Mouse (Mus musculus) adrenal gland, adult 2 months (tissue): Measurements from ENCODE around the gene Casc3. TPM values are rescaled to one million over a fixed set of nuclear protein-coding genes. Genes with fewer than 3 reads are reported as not detected.
A peak's percentile ranks its signal among the peaks of the same experiment; 100 is the strongest.

Source experiments
- DNase-seq: peaks from one replicate; pipeline ENCODE4 v3.0.0; 2021
- polyA plus RNA-seq: library from polyadenylated mRNA; depleted of rRNA; stranded (reverse); fragments of >200 nt; gene quantifications from 2 replicates; pipeline ENCODE4 v1.2.3, GENCODE M21; 2012
- total RNA-seq, 2 experiments: library from RNA; stranded (reverse); gene quantifications; 2 replicates each; pipeline ENCODE4 v1.2.3; 2021

Gene Casc3
- total and polyA plus RNA-seq, 3 experiments = 30.0 to 32.3 (median 30.2) TPM

DNA sequence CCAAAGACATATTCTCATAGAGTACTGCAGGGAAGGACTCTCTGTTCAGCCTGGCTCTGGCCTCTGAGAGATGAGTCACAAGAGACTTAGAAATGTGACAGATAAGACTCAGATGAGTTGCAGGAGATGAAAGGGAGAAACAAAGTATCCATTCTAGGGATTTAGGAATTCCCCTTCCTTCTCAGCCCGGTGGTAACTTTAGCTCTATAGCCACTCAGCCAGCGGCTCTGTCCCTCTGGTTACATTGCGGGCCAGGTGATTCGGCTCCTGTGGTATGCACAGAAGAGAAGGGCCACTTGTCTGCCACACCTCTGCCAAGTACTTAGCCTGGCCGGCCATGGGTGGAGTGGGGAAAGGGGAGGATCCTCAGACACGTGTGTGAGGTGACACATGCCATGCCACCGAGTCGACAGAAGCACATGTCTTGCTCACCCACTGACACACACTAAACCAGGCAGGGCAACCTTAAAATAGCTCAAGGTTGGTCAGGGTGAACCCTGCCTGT, 32.0 kb upstream of the Casc3 start:
- DNase-seq = peak; percentile 92

DNA sequence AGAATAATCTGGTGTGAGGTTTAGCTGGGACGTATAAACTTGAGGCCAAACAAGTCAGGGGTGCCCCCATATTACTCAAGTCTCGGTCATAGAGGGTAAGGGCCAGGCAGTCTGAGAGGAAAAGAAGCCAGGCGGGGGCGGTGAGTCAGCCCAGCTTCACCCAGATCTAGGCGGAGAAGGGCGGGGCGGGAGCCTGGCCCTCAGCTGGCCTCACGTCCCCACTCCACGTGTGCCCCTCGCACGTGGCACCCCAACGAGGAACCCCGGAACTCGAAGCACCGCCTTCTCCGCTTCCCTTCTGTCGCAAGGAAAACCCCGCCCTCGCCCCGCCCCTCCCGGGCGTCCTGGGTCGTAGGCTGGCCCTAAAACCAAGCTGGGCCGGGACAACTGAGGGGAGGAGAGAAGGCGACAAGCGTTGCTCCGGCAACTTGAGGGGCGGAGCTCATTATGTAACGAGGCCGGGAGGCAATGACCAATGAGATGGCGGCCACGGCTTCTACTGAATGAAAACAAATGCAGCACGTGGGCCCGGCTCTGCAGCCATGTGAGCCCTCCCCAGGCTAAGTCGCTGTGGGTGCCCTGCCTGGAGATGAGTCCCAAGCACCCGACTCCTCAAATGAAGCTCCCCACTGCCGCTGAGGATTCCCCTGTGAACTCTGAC, 30.9 kb upstream of the Casc3 start:
- DNase-seq = peak; percentile 100

DNA sequence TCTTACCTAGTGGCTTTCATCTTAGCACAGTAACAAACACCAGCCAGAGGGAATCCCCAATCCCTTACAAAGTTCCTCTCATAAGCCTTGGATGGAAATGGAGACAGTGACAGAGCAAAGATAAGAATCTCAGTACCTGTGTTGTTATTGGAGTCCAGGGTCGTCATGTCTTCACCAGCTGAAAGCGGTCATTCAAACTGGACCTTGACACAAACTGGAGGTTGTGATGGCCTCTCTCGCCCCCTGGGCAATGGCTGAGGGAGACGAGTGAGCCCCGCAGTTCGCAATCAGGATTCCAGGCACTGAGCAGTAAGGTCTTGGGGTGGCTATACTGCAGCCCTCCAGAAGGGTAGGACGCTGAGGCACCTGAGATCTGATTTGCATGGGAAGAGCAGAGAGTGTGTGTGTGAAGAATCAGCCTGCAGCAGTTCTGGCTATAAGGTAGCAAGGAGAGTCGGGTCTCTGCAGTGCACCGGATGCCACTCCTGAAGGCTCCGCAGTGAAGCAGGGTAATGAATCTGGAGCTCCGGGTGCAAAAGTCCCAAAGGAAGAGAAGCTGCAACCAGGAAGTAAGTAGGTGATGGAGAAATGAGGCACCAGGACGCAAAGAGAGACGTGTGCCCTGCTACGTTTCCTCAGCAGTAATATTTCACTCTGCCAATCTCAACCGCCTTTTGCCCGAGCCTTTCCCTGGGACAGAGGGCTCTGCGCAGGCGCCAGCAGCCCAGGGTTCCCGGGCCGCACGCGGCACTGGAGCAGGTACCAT, 29.9 kb upstream of the Casc3 start, which contains the start of gene Nr1d1:
Gene Nr1d1 (minus strand): TSS at position 752 of the 766 bp plus-strand sequence.
- DNase-seq = no peak

DNA sequence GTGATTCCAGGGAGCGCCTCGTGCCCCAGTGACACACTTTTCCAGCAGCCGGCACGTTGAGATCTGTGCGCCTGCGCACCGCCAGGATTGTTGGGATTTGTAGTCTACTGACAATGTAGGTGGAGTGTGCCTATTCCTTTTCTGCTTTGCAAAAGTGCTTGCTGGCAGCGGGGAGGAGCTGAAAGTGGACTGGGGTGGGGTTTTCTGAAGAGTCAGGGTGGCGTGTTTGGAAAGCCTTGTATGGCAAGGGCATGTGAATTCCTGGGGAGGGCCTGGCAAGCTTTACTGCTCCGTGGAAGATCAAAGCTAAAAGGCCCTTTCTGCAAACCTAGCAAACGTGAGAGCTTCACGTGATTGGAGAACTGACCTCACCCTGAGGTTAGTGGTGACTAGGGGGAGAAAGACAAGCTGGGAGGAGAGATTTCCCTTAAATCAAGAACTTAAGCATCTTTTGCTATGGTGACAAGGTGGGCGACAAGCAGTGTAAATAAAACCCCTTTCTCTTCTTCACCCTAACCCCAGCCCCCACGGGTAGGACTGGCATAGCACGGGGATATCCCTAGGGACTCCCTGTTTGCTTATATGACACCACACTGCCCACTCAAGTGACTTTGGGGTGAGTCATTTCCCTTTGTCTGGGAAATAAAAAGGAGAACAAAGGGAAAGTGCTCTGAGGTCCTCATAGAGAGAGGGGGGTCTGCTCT, 29.2 kb upstream of the Casc3 start:
- peak; percentile 100 for DNase-seq

DNA sequence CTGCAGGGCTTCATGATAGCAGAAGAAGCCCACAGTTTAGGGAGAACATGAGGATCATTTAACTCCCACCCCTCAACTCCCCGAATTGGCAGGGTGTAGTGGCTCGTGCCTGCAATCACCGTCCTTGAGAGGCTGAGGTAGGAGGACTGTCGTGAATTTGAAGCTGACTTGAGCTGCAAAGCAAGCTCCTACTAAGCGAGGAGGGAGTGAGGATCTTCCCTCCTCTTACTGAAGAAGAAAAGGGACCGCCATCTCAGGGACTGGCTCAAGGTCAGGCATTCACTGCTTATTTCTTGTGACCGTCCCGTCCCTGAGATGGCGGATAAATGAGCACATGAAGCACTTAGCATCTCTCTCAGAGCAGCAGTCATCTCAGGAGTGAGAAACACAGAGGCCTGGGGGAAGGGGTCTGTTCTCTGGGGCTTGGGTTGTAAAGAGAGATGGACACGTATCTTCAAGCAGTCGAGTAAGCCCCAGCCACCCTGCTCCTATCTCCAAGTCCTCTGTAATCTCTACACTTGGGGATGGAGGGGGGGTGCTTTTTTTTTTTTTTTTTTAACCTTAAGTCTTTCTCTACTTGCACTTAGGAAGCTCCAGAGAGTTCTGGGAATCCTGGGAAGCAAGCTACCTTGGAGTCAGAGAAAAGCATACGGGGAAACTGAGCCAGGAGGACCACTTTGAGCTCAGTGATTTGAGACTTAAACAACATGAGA, 28.5 kb upstream of the Casc3 start:
- DNase-seq = no peak

DNA sequence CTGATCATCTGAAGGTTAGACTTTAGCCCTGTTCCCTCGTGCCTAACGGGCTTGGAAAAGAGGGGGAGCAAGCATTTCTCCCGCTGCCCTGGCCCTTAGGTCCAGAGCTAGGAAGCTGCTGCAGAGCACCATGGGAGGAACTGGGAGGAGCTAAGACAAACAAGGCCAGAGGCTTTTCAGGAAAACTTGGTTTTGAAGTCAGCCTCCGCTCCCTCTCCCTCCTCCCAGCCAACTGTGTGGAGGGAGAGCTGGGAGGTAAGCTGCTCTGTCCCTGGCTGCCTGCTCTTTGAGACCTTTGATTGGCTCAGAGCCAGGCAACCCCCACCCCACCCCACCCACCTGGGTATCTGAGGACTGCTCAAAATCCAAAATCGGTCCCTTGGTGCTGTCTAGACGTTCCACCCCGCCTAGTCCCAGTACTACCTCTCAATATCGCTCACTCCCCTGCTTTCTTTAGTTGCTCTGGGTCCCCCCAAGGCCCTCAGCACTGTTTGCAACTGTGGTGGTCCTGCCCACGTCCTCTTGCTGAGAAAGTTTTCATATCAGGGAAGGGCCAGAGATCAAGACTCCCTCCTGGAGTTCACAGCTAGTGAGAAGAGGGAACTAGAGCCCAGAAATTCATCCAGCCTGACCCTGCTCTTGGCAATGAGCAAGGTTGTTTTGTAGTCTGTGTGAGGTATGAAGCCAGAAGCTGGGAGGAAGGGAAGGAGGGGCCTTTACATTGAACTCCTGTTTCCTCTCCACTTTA, 27.7 kb upstream of the Casc3 start:
- peak; percentile 90 for DNase-seq

DNA sequence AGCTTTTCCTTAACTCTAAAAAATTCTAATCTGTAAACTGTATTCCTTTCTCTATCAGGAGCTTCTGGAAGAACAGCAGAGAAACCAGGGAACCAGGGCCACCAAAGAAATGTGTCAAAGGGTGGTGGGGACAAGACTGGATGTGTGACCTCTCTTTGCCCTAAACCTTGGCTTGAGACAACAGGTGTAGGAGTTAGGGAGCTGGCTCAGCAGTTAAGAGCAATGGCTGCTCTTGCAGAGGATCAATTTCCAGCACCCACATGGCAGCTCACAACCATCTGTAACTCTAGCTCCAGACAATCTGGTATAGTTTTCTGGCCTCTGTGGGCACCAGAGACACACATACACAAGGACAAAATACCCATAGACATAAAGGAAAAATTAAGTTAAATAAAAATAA, 26.8 kb upstream of the Casc3 start:
- DNase-seq = no peak

DNA sequence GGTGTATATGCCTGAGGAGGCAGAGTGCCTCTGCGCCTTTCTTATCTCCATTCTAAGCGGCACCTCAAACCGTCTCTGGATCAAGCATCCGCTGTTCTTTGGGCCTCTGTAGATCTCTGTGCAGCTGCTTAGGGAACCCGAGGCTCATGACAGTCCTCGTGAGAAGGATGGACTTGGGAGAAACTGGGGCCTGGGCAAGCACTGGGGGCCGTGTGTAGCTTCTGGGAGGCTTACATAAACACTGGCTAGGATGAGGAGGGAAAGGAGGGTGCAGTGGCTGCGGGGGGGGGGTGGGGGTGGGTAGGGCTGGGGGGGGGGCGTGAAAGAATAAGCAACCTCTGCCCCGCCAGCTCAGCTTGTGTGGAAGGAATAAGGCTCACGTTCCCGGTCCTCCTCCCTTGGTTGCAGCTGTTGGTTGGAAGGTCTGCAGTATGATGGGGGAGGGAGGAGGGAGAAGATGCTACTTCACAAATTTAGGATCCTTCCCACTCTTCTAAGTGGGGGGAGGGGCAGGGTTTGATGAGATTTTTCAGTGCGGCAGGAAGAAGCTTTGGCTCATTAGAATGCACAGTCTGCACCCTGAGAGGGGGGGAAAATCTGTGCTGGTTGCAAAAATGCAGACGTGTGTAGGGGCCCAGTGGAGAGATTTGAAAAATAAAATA, 22.7 kb upstream of the Casc3 start:
- no peak for DNase-seq

DNA sequence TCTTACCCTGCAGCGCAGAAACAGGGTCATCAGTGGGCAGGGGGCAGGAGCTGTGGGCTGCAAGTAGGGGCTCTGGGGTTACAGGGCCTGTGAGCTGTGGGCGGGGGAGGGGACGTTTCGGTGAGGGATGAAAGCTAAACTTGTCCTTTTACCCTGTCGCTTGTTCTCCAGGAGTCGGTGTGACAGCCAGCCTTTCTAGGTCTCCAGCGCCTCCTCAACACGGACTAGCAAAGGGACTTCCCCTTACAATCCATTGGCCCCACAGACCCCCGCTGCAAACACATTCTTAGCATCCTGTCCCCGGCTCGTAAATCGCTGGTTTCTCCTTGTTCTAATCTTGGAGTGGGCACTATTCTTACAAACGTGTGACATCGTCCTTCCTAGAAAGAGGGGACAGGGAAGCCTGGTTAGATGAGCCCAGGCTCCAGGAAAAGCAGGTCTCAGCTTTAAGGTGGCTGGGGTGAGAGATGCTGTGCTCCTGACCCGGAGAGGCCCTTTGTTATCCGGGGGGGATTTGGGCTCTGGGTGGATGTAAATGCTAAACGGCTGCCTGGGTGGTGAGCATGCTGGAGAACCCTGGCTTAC, 22.0 kb upstream of the Casc3 start:
- peak; percentile 55 for DNase-seq

DNA sequence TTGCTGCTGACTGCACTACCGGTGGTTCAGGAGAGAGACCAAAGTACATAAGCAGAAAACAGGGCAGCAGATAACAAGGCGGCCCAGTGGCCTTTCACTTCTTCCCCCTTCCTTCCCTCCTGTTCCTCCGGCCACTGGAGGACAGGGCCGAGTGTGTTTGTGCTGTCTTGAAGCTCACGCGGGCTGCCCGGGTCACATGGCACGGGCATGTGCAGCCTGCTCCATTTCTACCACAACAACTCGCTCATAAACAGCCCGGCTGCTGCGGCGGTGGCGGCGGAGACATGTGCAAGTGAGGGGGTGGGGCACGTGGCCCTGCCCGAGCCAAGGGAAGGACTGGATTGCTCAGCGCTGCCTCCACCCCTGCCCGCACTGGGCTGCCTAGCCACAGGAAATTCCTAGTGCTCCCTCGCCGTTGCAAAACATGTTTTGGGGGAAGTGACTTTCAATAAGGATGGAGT, 21.4 kb upstream of the Casc3 start:
- DNase-seq = peak; percentile 99

DNA sequence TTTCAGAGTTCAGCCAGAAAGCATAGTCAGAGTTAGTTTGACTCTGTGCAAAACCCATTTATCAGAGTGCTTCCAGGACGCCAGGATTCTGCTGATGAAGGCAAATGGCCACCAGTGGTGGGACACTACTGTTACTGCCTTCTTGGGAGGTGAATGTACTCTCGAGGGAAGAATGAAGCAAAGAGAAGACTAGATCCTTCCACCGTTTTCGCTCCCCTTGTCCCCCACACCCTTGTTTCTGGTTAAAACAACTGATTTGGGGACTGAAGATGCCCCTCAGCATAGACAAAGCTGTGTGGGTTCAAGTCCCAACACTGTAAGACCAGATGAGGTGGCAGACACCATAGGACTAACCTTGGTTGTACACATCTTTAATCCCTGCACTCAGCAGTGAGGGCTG, 20.6 kb upstream of the Casc3 start:
- no peak for DNase-seq

DNA sequence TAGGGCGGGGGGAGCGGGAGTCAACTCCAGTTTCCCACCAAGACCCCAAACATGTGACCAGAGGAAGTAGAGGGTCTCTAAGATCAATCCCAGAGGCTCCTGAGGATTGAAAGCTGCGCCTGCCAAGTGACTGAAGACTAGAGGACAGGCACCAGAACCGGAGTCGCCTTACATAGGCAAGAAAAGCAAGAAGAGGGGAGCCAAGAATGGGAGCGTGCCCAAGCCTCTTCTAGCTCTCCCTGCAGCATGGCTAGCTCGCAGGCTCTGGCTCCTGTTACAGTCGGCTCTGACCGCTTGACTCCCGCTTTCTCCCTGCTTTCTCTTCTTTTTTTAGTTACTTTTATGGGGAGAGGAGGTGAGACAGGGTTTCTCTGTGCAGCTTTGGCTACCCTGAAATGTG, 19.5 kb upstream of the Casc3 start:
- DNase-seq = no peak

DNA sequence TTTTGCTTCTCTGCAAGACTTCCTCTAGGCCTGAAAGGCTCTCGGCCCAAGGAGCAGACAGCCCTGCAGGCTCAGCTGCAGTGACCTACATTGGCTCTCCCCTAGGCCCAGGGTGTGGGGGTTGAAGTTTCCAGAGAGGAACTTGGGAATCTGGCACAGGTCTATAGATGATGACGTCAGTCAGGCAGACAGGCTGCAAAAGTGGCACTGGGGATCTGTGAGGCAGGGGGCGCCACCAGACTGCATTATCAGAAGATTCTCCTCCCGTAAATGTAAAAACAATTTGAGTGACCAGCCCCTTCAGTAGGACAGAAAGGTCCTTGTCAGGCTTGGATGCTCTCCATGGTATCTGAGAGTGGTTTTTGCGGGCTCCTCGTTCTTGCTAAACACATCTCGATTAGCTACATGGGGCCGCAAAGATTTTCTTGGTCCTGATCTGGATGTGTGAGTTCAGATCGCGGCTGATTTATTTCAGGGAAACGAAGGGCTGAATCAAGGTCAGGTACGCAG, 18.9 kb upstream of the Casc3 start:
- peak; percentile 87 for DNase-seq

DNA sequence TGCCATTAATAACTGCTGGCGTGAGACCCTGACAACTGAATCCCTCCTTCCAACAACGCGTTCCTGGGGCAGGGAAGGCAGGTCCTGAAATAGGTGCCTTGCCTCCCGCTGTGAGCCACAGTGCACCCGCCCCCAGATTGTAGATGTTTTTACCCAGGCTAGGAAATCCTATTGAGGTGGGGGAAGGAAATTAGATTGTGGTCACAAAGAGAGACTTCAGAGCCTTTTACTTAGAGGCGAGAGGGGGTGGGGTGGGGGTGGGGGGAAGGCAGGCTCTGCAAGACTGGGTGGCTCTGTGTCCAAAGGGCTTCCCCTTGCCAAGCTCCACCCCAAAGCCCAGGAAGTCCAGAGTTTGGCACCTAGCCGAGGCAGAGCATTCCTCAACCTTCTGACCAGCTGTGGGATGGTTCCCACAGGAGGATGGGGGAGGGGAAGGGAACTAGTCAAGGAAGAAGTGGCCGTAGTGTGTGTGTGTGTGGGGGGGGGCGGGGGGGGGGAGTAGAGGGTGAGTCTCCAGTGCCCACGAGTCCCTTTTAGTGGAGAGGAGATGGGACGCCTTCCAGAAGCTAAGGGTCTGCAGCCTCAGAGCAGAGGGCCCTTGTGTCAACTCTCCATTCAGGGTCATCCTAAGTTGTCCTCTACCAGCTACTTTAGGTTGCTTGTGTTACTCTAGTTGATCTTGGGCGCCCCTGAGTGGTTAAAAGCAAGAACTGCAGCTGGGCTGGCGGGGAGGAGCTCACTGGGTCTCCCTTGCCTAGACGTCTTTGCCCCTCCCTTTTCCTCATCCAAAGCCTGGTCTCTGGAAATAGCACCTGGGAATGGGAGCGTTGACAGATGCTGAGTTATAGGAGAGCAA, 18.1 kb upstream of the Casc3 start:
- DNase-seq = peak; percentile 97

DNA sequence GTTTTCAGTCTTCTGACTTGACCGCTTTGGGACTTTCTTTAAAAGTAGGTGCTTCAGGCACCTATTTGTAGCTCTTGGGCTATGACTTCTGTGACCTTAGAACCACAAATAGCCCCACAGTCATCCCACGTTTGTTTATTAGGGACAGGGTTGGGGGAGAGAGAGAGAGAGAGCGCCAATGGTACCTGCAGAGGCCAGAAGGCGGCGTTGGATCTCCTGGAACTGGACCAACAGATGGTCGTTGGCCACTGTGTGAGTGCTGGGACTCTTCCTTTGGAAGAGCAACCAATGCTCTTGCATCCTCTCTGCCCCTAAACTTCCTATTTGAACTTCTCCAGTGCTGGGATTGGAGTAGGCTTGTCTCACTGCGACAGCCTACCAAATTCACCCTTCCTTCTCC, 17.5 kb upstream of the Casc3 start:
- no peak for DNase-seq

DNA sequence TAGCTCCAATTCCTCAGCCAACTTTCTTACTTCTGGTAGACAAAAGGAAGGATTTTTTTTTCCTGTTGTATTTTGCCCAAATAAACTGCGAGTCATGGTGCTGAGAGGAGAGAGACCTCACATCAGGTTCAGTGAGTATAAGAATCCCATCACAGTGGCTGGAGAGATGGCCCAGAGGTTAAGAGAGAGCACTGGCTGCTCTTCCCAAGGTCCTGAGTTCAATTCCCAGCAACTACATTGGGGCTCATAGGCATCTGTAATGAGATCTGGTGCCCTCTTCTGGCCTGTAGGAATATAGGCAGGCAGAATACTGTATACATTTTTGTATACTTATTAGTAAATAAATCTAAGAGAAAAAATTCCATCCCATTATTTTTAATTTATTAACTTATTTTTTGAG, 17.0 kb upstream of the Casc3 start:
- no peak for DNase-seq

DNA sequence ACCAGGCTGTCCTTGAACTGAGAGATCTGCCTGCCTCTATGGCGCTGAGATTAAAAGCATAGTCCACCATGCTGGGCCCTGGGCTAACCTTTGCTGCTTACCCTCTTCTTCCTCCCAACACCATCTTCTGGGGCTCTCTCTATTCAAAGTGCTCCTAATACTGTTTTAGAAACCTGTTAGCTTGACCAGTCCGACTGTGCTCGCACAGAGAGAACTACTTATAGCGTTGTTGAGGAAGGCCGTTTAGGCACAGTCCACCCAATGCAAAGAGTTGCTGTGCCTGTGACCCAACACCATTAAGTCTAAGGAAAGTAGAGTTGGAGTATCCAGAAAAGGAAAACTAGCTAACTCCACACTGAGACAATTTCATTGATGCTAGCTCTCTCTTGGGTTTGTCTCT, 16.6 kb upstream of the Casc3 start:
- DNase-seq = no peak

DNA sequence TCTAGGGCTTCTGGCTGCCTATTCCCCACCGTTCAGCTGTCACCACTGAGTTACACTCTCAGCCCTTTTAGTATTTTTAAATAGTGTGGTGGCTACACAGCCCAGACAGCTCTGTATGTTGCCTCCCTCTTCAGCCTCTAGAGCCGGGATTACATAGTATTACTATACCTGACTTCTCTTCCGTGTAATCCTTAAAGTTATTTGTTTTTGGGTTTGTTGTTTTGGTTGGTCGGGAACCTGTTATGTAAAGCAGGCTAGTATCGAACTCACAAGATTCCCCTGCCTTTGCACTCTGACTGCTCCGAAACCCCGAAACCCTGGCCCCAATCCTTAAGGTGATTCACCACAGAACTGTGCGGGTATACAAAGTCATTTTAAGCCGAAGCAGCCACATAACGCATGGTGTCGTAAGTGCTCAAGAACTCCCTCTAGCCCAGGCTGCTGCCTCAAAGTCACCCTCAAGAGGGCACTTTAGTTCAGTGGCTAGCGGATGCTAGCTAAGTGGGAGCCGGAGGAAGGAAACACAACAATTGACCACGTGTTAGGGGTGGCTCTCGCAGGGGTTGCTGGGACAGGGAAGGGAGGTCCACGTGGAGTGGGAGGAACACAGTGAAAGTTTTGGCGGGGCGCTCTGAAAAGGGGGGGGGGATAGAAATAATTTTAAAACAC, 16.0 kb upstream of the Casc3 start:
- peak; percentile 95 for DNase-seq
